Mouse (Mus musculus): ENCODE measurements around the gene Abcb11. TPM values are rescaled to one million over a fixed set of nuclear protein-coding genes. Genes with fewer than 3 reads are reported as not detected.

Gene Abcb11
- total and polyA plus RNA-seq, 3 experiments, result 0.16 TPM; not detected in 2

GRCm38 (mm10) chr2:69222815-69223214 lies 119.6 kb downstream of the Abcb11 start:
- Histone ChIP-seq H3K27ac (ENCODE audit: insufficient read depth, low read depth) (no peak overlapping the region), H3K79me2 (replicated peaks; ENCODE audit: control insufficient read depth, extremely low read depth, insufficient read depth, poor library complexity, severe bottlenecking) (no peaks in the 10 kb centered on the region), H3K36me3 (replicated peaks in 1 of 2; ENCODE audit: control insufficient read depth in 1 of 2, insufficient read depth in 1 of 2, low read length in 1 of 2) (no peaks in the 10 kb centered on the region), H3K4me3 (replicated peaks in 1 of 3; ENCODE audit: low read depth in 2 of 3, low read length in 2 of 3, poor library complexity in 1 of 3) (no peak overlapping the region), H3K4me1 (ENCODE audit: control insufficient read depth in 1 of 2, insufficient read depth in 2 of 2) (peaks cover 0 to 5% of the 10 kb centered on the region in 2 experiments; a peak in 1 of 4 replicates), H3K27me3 (replicated peaks) (no peaks in the 10 kb centered on the region), H3K4me2 (ENCODE audit: insufficient read depth, low read depth, poor library complexity, severe bottlenecking) (no peak overlapping the region), H3K9ac (ENCODE audit: insufficient read depth, low read depth) (no peak overlapping the region), H3K9me3 (replicated peaks; ENCODE audit: low read length) (no peaks in the 10 kb centered on the region)
- dilution Hi-C loops (cut with MboI; ENCODE audit: extremely low pct_ligation_motif_present, extremely low pct_unique_long_range_greater_than_20kb, low sequenced_read_pairs) (no loop called here), in situ Hi-C loops (cut with MboI; ENCODE audit: low pct_ligation_motif_present, low pct_unique_long_range_greater_than_20kb, low sequenced_read_pairs) (no loop called here)
- no peak for DNase-seq (ENCODE audit: extremely low read depth)
- TF ChIP-seq RAD21 (IDR thresholded peaks at IDR 0.05; ENCODE audit: low read depth, low read length) (no peak), RCOR1 (conservative IDR thresholded peaks at IDR 0.05; ENCODE audit: low read depth, low read length) (no peak), MXI1 (IDR thresholded peaks at IDR 0.05; ENCODE audit: low read depth, low read length) (no peak), POLR2AphosphoS2 (IDR thresholded peaks at IDR 0.05; ENCODE audit: low read depth, low read length) (no peak), CHD1 (IDR thresholded peaks at IDR 0.05; ENCODE audit: low read depth, low read length) (no peak), SIN3A (IDR thresholded peaks at IDR 0.05; ENCODE audit: low read length) (no peak), NRF1 (IDR thresholded peaks at IDR 0.05; ENCODE audit: low read depth, low read length) (no peak), JUND (conservative IDR thresholded peaks at IDR 0.05; ENCODE audit: low read depth, low read length) (no peak), ZC3H11A (IDR thresholded peaks at IDR 0.05; ENCODE audit: low read depth, low read length) (no peak), MAZ (IDR thresholded peaks at IDR 0.05; ENCODE audit: low read depth, low read length) (no peak)

- no peak overlapping the region for H3K4me2 ChIP-seq (ENCODE audit: insufficient read depth, low read depth, poor library complexity, severe bottlenecking)
- no peaks in the 10 kb centered on the region for H3K79me2 ChIP-seq (replicated peaks; ENCODE audit: control insufficient read depth, extremely low read depth, insufficient read depth, poor library complexity, severe bottlenecking)
- TF ChIP-seq ZC3H11A (IDR thresholded peaks at IDR 0.05; ENCODE audit: low read depth, low read length), result no peak
- TF ChIP-seq MXI1 (IDR thresholded peaks at IDR 0.05; ENCODE audit: low read depth, low read length), result no peak
- no peak for TF ChIP-seq ZKSCAN1 (IDR thresholded peaks at IDR 0.05; ENCODE audit: borderline replicate concordance, low read depth, low read length)
- TF ChIP-seq JUN (IDR thresholded peaks at IDR 0.05; ENCODE audit: insufficient read depth, low read depth, low read length), result no peak
- TF ChIP-seq MAX (IDR thresholded peaks at IDR 0.05; ENCODE audit: low read length), result no peak
- no peak for TF ChIP-seq USF1 (IDR thresholded peaks at IDR 0.05; ENCODE audit: low read depth, low read length)
- peaks cover 0 to 5% of the 10 kb centered on the region in 2 experiments; a peak in 1 of 4 replicates for H3K4me1 ChIP-seq (ENCODE audit: control insufficient read depth in 1 of 2, insufficient read depth in 2 of 2)
- DNase-seq (ENCODE audit: extremely low read depth), result no peak
- no peak overlapping the region for H3K27ac ChIP-seq (ENCODE audit: insufficient read depth, low read depth)
- in situ Hi-C loops (cut with MboI; ENCODE audit: low pct_ligation_motif_present, low pct_unique_long_range_greater_than_20kb, low sequenced_read_pairs), result no loop called here
- H3K9me3 ChIP-seq (replicated peaks; ENCODE audit: low read length), result no peaks in the 10 kb centered on the region
- no peak overlapping the region for H3K9ac ChIP-seq (ENCODE audit: insufficient read depth, low read depth)
- H3K4me3 ChIP-seq (replicated peaks in 1 of 3; ENCODE audit: low read depth in 2 of 3, low read length in 2 of 3, poor library complexity in 1 of 3), result no peak overlapping the region
- H3K27me3 ChIP-seq (replicated peaks), result no peaks in the 10 kb centered on the region
- no peaks in the 10 kb centered on the region for H3K36me3 ChIP-seq (replicated peaks in 1 of 2; ENCODE audit: control insufficient read depth in 1 of 2, insufficient read depth in 1 of 2, low read length in 1 of 2)
- dilution Hi-C loops (cut with MboI; ENCODE audit: extremely low pct_ligation_motif_present, extremely low pct_unique_long_range_greater_than_20kb, low sequenced_read_pairs), result no loop called here
These were observed 120.5 kb downstream of the Abcb11 start for GRCm38 (mm10) chr2:69221868-69222416.
